Mouse (Mus musculus) liver, adult 2 months (tissue): ENCODE data around the gene Rexo1. TPM values are rescaled to one million over a fixed set of nuclear protein-coding genes. Genes with fewer than 3 reads are reported as not detected.

Experiments
- DNase-seq: peaks from one replicate; pipeline ENCODE4 v3.0.0-alpha.2; 2011; ENCODE audit warnings: low read depth, low spot score; ENCODE audit errors: extremely low read depth
- H3K27ac ChIP-seq: fragments of 200-500 bp; replicated peaks from 2 replicates; pipeline ENCODE4 v1.5.1; 2012; ENCODE audit warnings: low read depth, mild to moderate bottlenecking, control low read depth, inconsistent platforms, low read length; ENCODE audit not compliant: insufficient read depth
- H3K27me3 ChIP-seq: fragments of 200-500 bp; 2 replicates; pipeline ENCODE4 v1.6.1; 2012; ENCODE audit warnings: mild to moderate bottlenecking, moderate library complexity, low read length, inconsistent platforms; ENCODE audit not compliant: control insufficient read depth, insufficient read depth
- H3K36me3 ChIP-seq: fragments of 200-500 bp; 2 replicates; pipeline ENCODE4 v1.6.1; 2012; ENCODE audit warnings: low read length, inconsistent platforms; ENCODE audit not compliant: control insufficient read depth, insufficient read depth
- H3K4me1 ChIP-seq: fragments of 200-500 bp; 2 replicates; pipeline ENCODE4 v1.6.1; 2011; ENCODE audit warnings: low read length; ENCODE audit not compliant: control insufficient read depth, insufficient read depth
- H3K4me3 ChIP-seq: fragments of 200-500 bp; 2 replicates; pipeline ENCODE4 v1.5.1; 2011; ENCODE audit warnings: low read depth, mild to moderate bottlenecking, control low read depth, low read length, moderate library complexity; ENCODE audit not compliant: insufficient read depth
- H3K79me2 ChIP-seq: fragments of 200-500 bp; 2 replicates; pipeline ENCODE4 v1.6.1; 2012; ENCODE audit warnings: inconsistent platforms, mild to moderate bottlenecking, low read length, moderate library complexity; ENCODE audit not compliant: control insufficient read depth, insufficient read depth
- H3K9ac ChIP-seq: fragments of 200-500 bp; 2 replicates; pipeline ENCODE4 v1.6.1; 2012; ENCODE audit warnings: low read depth, mild to moderate bottlenecking, control low read depth, inconsistent platforms, low read length
- CTCF ChIP-seq: fragments of 200-500 bp; IDR thresholded peaks from 2 replicates; pipeline ENCODE4 v1.5.1; 2011; ENCODE audit warnings: low read depth, low read length, control low read depth
- POLR2A ChIP-seq: fragments of 200-500 bp; IDR thresholded peaks from 2 replicates; pipeline ENCODE4 v1.6.1; 2011; ENCODE audit warnings: low read length, control low read depth; ENCODE audit not compliant: insufficient read depth; ENCODE audit errors: extremely low read depth
- WGBS: fragments of 180-500 bp; shearing (Covaris S2); methylation state at CpG from one replicate; pipeline ENCODE4 v1.1.7; 2018; 5-methylcytosine and 5-hydroxymethylcytosine counted together
- polyA plus RNA-seq: library from polyadenylated mRNA; depleted of rRNA; stranded (reverse); fragments of >200 nt; gene quantifications from 2 replicates; pipeline ENCODE4 v1.2.3, GENCODE M21; 2012
- total RNA-seq: library from RNA; depleted of rRNA; stranded (reverse); fragments of >200 nt; gene quantifications from 2 replicates; pipeline ENCODE4 v1.2.3, GENCODE M21; 2014

Gene Rexo1
- total and polyA plus RNA-seq, 2 experiments = 4.4 to 36.8 TPM

DNA sequence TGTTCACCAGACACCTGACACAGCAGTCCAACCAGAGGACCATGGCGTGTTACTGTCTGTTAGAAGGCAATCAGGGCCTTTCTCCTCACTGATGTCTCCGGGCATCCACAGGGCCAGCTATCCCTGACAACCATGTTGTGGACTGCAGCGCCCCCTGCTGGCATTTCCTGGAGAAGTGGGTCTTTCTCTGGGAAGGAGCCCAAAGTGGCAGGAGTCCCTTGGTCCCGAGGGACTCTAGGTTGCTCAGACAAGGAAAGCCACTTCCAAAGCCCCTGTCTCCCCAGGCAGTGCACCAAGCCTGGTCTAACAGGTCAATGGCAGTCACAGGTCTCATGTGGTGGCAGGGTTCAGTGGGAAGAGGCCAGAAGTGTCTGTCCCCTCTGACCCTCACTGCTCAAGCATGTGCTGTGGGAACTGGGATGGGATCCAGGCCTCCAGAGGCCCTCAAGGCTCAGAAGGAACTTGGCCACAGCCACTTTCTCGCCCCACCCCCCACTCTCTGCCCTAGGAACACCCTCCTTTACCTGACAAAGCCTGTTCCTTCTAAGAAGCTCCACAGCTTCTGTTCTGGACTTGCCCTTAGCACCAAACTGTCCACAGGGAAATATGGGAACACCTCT lies 3.9 kb downstream of the Rexo1 start:
- 29% methylated on average over 5 of the region's 5 CpGs for WGBS
- no peak for DNase-seq
- no peak overlapping the region for H3K27ac ChIP-seq

DNA sequence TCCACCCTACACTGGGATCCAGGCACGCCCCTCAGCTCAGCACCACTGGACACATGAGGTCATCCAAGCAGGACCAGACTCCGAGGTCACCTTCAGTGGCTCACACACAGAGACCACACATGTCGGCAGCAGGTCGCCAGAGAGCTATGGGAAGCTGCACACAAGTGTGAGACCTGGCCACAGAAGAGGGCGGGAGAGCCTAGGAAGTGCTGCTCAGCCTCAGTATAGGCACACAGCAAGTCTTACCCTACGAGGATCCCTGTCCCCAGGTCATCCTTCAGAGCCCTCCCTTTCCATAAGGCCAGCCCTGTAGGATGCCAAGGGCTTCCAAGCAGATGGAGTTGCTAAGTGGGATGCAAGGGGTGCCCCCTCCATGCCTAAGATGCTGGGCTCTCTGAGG lies 7.4 kb downstream of the Rexo1 start:
- H3K9ac ChIP-seq = no peak overlapping the region
- WGBS = 70% methylated on average over 6 of the region's 6 CpGs
- no peak overlapping the region for H3K4me3 ChIP-seq
- H3K27me3 ChIP-seq = no peaks in the 10 kb centered on the region
- no peak overlapping the region for H3K27ac ChIP-seq
- peaks cover 26% of the 10 kb centered on the region for H3K4me1 ChIP-seq
- peaks cover 47% of the 10 kb centered on the region for H3K79me2 ChIP-seq
- H3K36me3 ChIP-seq = no peaks in the 10 kb centered on the region
- TF ChIP-seq CTCF (no peak), POLR2A (no peak)
- no peak for DNase-seq

More for the DNA sequence above, 3.9 kb downstream of the Rexo1 start:
- peak; percentile 84 for TF ChIP-seq CTCF
- TF ChIP-seq POLR2A = no peak
- Histone ChIP-seq H3K27me3 (no peaks in the 10 kb centered on the region), H3K4me3 (no peak overlapping the region), H3K36me3 (no peaks in the 10 kb centered on the region), H3K4me1 (peaks cover 37% of the 10 kb centered on the region), H3K79me2 (peaks cover 65% of the 10 kb centered on the region), H3K9ac (no peak overlapping the region)

DNA sequence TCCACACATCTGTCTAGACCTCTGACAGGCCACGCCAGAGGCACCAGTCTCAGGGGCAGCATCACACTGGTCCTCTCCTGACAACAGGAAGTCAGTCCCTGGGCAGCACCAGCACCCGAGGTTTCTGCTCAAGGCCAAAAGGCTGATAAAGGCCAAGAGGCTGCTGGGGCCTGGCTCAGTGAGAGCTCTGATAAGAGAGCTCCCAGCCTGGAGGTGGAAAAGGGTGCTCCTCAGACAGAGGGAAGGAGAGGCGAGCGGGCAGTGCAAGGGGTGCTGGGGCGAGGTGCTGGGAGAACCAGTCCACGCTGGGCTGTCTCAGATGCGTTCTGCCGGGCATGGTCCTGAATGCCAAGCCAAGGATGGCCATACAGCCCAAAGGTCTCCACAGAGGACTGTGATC lies 7.8 kb downstream of the Rexo1 start:
- 67% methylated on average over 8 of the region's 8 CpGs for WGBS
- TF ChIP-seq CTCF (no peak), POLR2A (no peak)
- H3K4me3 ChIP-seq = no peak overlapping the region
- H3K4me1 ChIP-seq = peaks cover 21% of the 10 kb centered on the region
- peaks cover 44% of the 10 kb centered on the region for H3K79me2 ChIP-seq
- no peaks in the 10 kb centered on the region for H3K27me3 ChIP-seq
- DNase-seq = no peak
- H3K36me3 ChIP-seq = no peaks in the 10 kb centered on the region
- no peak overlapping the region for H3K27ac ChIP-seq
- no peak overlapping the region for H3K9ac ChIP-seq

DNA sequence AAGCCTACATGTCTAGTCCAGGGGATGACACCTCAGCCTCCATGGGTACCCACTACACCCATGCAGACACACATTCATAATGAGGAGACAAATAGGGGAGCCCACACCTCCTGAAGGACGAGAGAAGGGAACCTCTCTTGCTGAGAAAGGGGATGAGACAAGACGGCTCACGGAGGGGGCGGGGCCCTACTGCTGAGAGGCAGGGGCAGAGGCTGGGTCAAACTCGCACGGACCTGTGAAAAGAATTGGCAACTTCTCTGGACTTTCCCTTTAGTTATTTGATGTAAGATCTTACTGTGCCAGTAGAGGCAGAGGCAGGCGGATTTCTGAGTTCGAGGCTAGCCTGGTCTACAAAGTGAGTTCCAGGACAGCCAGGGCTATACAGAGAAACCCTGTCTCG lies 9.0 kb downstream of the Rexo1 start:
- no peak for TF ChIP-seq POLR2A
- no peak for TF ChIP-seq CTCF
- Histone ChIP-seq H3K9ac (no peak overlapping the region), H3K4me1 (peaks cover 9% of the 10 kb centered on the region; the same call in 1 of the 2 replicates), H3K36me3 (no peaks in the 10 kb centered on the region; the same call in 1 of the 2 replicates), H3K27me3 (no peaks in the 10 kb centered on the region), H3K27ac (no peak overlapping the region), H3K79me2 (peaks cover 32% of the 10 kb centered on the region), H3K4me3 (no peak overlapping the region)
- WGBS = 54% methylated on average over 9 of the region's 9 CpGs
- DNase-seq = no peak

DNA sequence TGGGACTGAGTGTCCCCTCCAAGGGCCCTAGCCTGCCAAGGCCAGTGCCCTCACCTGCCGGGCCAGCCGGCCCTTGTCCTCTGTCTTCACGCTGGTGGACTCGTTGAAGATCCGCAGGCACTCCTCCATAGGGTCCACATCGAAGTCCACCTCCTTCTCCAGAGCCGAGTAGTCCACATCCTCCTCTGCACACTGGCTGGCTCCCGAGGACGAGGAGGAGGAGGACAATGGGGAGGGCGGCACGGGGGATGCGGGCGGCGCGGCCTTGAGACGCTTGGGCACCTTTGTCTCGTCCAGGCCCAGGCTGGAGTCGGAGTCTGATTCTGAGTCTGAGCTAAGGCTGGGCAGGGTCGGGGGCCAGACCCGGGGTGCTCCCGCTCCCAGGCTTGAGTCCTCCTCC lies 12.1 kb downstream of the Rexo1 start:
- no peak for DNase-seq
- 87% methylated on average over 21 of the region's 21 CpGs for WGBS
- H3K4me3 ChIP-seq = no peak overlapping the region
- peaks cover 9% of the 10 kb centered on the region; the same call in 1 of the 2 replicates for H3K4me1 ChIP-seq
- no peak overlapping the region for H3K9ac ChIP-seq
- peaks cover 14% of the 10 kb centered on the region for H3K79me2 ChIP-seq
- H3K36me3 ChIP-seq = peaks cover 14% of the 10 kb centered on the region
- H3K27ac ChIP-seq = no peak overlapping the region
- no peaks in the 10 kb centered on the region for H3K27me3 ChIP-seq
- TF ChIP-seq CTCF = no peak
- TF ChIP-seq POLR2A = no peak

DNA sequence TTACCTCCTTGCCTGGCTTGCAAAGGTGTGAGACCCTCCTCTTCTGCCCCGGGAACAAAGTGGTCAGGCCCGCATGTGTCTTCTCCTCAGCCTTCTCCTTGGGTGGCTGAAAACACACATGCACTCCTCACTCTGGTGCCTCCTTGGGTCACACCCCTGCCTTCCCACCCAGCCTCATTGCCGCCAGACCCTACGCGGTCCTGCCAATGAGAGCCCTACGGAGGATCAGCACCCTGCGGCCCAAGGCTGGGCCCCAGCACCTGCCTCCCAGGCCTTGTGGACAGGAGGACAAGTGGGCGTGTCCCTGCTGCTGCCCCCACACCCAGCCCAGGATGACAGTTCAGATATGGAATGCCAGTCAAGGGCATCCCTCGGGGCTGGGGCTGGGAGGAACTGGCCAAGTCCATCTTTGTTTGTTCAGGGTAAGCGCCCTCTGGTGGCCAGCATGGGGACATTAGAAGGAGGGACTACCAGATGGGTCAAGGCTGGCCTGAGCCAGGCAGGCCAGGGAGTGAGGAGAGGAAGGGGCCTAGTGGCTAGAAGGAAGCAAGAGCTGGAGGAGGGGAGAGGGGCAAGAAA lies 12.8 kb downstream of the Rexo1 start:
- Histone ChIP-seq H3K4me1 (0 out of 2 replicates have a peak, but pooled peaks cover 1% of the 10 kb centered on the region), H3K4me3 (no peak overlapping the region), H3K79me2 (peaks cover 7% of the 10 kb centered on the region), H3K27me3 (no peaks in the 10 kb centered on the region), H3K36me3 (peaks cover 17% of the 10 kb centered on the region), H3K27ac (no peak overlapping the region), H3K9ac (no peak overlapping the region)
- DNase-seq = peak; percentile 31
- 75% methylated on average over 10 of the region's 10 CpGs for WGBS
- TF ChIP-seq CTCF (peak; percentile 82), POLR2A (no peak)
